Mouse (Mus musculus) midbrain, embryonic 16.5 days (tissue): ENCODE measurements at regions not wholly inside any gene's neighbourhood (a gene's known extent, or its start where the extent isn't known, plus 50 kb on each side); places are given as distances from the start of the nearest gene placed in this dataset.
A peak's percentile ranks its signal among the peaks of the same experiment; 100 is the strongest.

ENCODE experiments used
- ATAC-seq: fragments of 200-750 bp; cut with Nextera tagmentation; 2 replicates; pipeline ENCODE4 v1.8.0; 2017; ENCODE audit warnings: moderate TSS enrichment
- H3K27ac ChIP-seq: fragments of 300-500 bp; sonication (generic); 2 replicates; pipeline ENCODE4 v1.5.1; 2014; ENCODE audit warnings: mild to moderate bottlenecking, low read length, mixed read lengths
- H3K27me3 ChIP-seq: fragments of 300-500 bp; sonication (generic); 2 replicates; pipeline ENCODE4 v1.6.1; 2014; ENCODE audit warnings: low read depth, low read length, mixed read lengths; ENCODE audit not compliant: control insufficient read depth, insufficient read depth
- H3K36me3 ChIP-seq: fragments of 300-500 bp; sonication (generic); 2 replicates; pipeline ENCODE4 v1.6.1; 2014; ENCODE audit warnings: mild to moderate bottlenecking, low read length, moderate library complexity, mixed read lengths; ENCODE audit not compliant: control insufficient read depth, insufficient read depth
- H3K4me1 ChIP-seq: fragments of 300-500 bp; sonication (generic); 2 replicates; pipeline ENCODE4 v1.6.1; 2014; ENCODE audit warnings: mild to moderate bottlenecking, low read length, mixed read lengths; ENCODE audit not compliant: control insufficient read depth, insufficient read depth
- H3K4me2 ChIP-seq: fragments of 300-500 bp; sonication (generic); 2 replicates; pipeline ENCODE4 v1.6.1; 2014; ENCODE audit warnings: mild to moderate bottlenecking, low read length, mixed read lengths
- H3K4me3 ChIP-seq: fragments of 300-500 bp; sonication (generic); 2 replicates; pipeline ENCODE4 v1.5.1; 2014; ENCODE audit warnings: low read depth, mild to moderate bottlenecking, low read length, moderate library complexity, mixed read lengths
- H3K9ac ChIP-seq: fragments of 300-500 bp; sonication (generic); 2 replicates; pipeline ENCODE4 v1.6.1; 2014; ENCODE audit warnings: low read depth, low read length, mixed read lengths
- H3K9me3 ChIP-seq: fragments of 300-500 bp; sonication (generic); replicated peaks from 2 replicates; pipeline ENCODE4 v1.6.1; 2014; ENCODE audit warnings: mild to moderate bottlenecking, low read length, mixed read lengths; ENCODE audit not compliant: control insufficient read depth, poor library complexity, severe bottlenecking
- WGBS: fragments of 180-500 bp; shearing (Covaris S2); extraction: QIAGEN DNeasy Blood & Tissue Kit; methylation state at CpG from one replicate; pipeline ENCODE4 v1.1.7; 2014; 5-methylcytosine and 5-hydroxymethylcytosine counted together

DNA sequence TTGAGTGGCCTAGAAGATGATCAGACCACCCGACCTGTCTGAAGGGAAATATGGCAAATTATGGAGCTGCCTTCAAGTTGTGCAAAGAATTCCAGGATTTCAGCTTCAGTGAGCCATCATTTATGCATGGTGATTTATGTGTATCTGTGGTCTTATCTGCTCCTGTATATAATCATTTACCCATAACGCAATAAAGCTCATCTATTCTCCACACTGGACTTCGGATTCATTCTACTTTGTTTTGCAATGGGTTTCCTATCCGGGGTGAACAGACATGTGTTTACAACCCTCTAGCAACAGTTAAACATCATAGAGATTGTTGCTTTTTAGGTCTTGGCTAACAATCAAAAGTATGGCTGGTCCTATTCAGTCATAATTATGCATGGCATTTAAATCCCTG is 145.1 kb downstream of the Pcdh10 start:
- no peaks in the 10 kb centered on the region for H3K36me3 ChIP-seq
- no peak overlapping the region for H3K9ac ChIP-seq
- 84% methylated on average over 4 of the region's 4 CpGs for WGBS
- H3K4me3 ChIP-seq = no peak overlapping the region
- H3K27me3 ChIP-seq = no peaks in the 10 kb centered on the region
- no peaks in the 10 kb centered on the region for H3K4me1 ChIP-seq
- H3K27ac ChIP-seq = no peak overlapping the region
- no peak overlapping the region for H3K4me2 ChIP-seq
- no peak for ATAC-seq
- H3K9me3 ChIP-seq = no peaks in the 10 kb centered on the region

DNA sequence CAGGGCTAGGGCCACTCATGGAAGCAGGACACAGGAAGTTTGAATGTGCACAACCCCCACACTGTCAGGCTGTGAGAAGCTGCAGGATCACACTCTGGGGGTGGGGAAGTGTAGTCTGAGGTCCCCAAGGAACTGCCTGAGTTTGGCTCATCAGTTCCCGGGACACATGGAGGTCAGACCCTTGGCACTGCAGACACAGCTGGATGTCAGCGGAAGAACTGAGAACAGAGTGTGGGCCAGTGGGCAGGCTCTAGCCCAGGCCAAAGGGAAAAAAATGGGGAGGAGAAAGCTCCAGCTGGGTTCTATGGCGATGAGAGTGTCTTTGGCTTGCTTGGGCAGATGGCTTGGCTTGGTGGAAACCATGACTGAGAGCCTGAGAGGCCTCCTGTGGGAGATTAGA is 168.9 kb downstream of the Pcdh10 start:
- Histone ChIP-seq H3K4me3 (no peak overlapping the region), H3K27ac (no peak overlapping the region), H3K4me1 (no peaks in the 10 kb centered on the region), H3K9ac (no peak overlapping the region), H3K9me3 (no peaks in the 10 kb centered on the region), H3K27me3 (no peaks in the 10 kb centered on the region), H3K4me2 (no peak overlapping the region), H3K36me3 (no peaks in the 10 kb centered on the region)
- 87% methylated on average over 3 of the region's 3 CpGs for WGBS
- no peak for ATAC-seq

DNA sequence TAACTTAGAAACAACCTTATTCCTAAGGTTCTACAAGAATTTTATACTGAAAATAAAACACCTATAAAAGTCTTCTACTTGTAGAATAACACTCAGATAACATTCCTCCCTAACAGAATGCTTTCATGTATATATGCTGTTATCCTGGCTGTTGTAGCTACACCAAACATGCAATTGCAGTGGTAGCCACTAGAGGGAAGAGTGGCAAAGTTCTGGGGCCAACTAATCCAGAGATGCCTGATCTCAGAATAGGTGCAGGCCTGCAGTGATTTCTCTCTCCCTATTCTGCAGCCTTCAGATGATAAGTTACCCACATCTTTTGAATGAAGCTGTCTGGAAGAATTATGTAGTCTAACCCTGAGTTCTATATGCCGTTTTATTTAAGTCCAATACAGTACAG is 177.5 kb downstream of the Pcdh10 start:
- H3K9ac ChIP-seq = no peak overlapping the region
- H3K4me1 ChIP-seq = no peaks in the 10 kb centered on the region
- ATAC-seq = peak; percentile 71; the same call in 1 of the 2 replicates
- no peak overlapping the region for H3K27ac ChIP-seq
- WGBS = 32% methylated on average over 1 of the region's 1 CpGs
- H3K36me3 ChIP-seq = no peaks in the 10 kb centered on the region
- H3K4me2 ChIP-seq = no peak overlapping the region
- no peaks in the 10 kb centered on the region for H3K9me3 ChIP-seq
- H3K4me3 ChIP-seq = no peak overlapping the region
- H3K27me3 ChIP-seq = no peaks in the 10 kb centered on the region

DNA sequence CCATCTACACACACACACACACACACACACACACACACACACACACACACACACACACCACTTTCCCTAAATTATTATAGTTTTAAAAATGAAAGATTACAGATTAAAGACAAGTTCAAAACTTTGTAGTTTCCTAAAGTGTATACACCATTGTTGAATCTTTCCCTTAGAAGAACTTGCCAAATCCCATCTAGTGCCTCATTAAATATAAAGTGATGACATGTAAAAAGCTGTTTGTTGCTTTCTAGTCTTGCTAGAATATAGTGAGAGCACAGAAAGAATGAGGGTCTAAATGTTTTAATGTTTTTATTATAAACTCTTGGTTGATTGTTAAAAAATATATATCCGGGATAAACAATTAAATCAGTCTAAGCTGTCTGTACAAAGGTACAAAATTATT is 194.8 kb downstream of the Pcdh10 start:
- H3K36me3 ChIP-seq = no peaks in the 10 kb centered on the region
- 98% methylated on average over 1 of the region's 1 CpGs for WGBS
- H3K9ac ChIP-seq = no peak overlapping the region
- H3K27ac ChIP-seq = no peak overlapping the region
- H3K4me3 ChIP-seq = no peak overlapping the region
- H3K27me3 ChIP-seq = no peaks in the 10 kb centered on the region
- H3K4me2 ChIP-seq = no peak overlapping the region
- H3K9me3 ChIP-seq = no peaks in the 10 kb centered on the region
- no peaks in the 10 kb centered on the region for H3K4me1 ChIP-seq
- no peak for ATAC-seq

DNA sequence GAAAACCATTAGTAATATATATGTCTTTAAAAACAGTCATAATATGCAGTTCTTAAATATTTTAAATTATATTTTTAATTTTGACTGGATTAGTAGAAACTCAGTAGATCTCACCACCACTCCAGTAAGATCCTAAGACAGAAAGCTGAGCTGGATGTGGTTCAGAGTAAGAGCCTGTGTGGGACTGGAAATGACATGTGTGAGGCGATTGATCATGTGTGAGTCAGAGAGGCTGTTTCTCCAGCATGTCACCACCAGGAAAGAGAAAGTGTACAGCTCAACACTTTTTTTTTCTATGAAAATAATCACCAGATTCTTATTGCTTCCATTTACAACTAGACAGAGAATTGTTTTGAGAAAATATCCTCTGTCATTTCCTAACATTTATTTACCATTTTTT is 198.8 kb downstream of the Pcdh10 start:
- H3K9ac ChIP-seq = no peak overlapping the region
- H3K36me3 ChIP-seq = no peaks in the 10 kb centered on the region
- no peak overlapping the region for H3K27ac ChIP-seq
- ATAC-seq = no peak
- no peaks in the 10 kb centered on the region for H3K9me3 ChIP-seq
- 91% methylated on average over 1 of the region's 1 CpGs for WGBS
- H3K4me3 ChIP-seq = no peak overlapping the region
- H3K4me2 ChIP-seq = no peak overlapping the region
- no peaks in the 10 kb centered on the region for H3K27me3 ChIP-seq
- no peaks in the 10 kb centered on the region for H3K4me1 ChIP-seq

DNA sequence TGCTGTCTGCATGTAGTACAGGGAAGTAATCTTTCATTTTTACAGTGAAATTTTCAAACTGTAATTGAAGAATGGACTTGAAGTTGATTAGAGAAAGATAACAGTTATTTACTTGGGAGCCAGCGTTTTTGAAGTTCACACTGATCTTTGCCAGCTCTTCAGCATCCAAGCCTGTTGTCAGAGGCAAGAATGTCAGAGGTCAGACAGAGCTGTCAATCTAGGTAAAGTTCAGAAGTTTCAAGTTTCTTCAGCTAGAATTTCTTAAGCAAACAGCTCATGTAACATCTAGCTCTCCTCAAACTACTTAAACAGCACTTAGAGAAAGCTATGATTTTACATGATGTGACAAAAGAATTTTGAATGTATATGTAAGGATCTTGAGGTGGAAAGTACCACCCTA is 215.4 kb downstream of the Pcdh10 start:
- Histone ChIP-seq H3K9me3 (no peaks in the 10 kb centered on the region), H3K4me1 (no peaks in the 10 kb centered on the region), H3K4me3 (no peak overlapping the region), H3K9ac (no peak overlapping the region), H3K36me3 (no peaks in the 10 kb centered on the region), H3K4me2 (no peak overlapping the region), H3K27ac (no peak overlapping the region), H3K27me3 (no peaks in the 10 kb centered on the region)
- whole genome bisulfite sequencing = 67% methylated on average over 1 of the region's 1 CpGs
- no peak for ATAC-seq

DNA sequence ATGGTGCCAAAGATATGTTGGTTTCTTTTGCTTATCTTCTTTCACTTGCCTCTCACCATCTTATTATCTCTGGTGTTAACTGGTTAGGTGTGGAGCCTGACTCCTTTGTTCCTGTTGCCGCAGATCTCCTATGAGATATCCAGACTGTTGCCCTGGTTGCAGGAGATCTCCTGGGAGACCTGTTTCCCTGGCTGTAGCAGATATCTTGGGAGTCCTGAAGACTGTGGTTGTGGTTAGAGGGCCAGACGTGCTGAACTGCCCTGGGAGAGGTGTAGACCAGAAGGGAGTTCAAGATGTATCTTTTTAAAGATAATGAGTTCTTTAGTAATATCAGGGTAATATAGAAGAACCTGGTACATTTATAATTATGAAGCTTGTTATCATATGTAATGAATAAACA is 224.1 kb downstream of the Pcdh10 start:
- Histone ChIP-seq H3K27ac (no peak overlapping the region), H3K4me1 (no peaks in the 10 kb centered on the region), H3K36me3 (no peaks in the 10 kb centered on the region), H3K9ac (no peak overlapping the region), H3K9me3 (no peaks in the 10 kb centered on the region), H3K4me3 (no peak overlapping the region), H3K4me2 (no peak overlapping the region), H3K27me3 (no peaks in the 10 kb centered on the region)
- ATAC-seq = no peak
- WGBS = 78% methylated on average over 2 of the region's 2 CpGs

DNA sequence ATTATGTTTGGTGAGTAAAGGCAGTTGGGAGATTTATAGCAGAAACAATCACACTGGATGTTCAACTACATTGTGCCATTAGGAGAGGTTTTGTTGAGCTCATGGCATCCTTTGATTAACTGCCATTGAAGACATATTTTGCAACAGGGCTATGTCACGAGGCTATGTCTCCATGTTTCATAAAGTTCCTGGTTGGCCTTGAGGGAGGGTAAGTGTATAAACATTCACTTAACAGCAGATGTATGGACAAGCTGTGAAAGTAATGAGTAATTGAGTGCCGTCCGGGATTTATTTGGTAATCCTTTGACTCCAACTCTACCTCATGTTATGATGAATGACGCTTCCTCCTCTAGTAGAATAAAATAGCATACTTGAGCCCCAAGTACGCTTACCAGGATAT is 225.0 kb downstream of the Pcdh10 start:
- Histone ChIP-seq H3K36me3 (no peaks in the 10 kb centered on the region), H3K9ac (no peak overlapping the region), H3K27me3 (no peaks in the 10 kb centered on the region), H3K4me3 (no peak overlapping the region), H3K4me2 (no peak overlapping the region), H3K9me3 (no peaks in the 10 kb centered on the region), H3K27ac (no peak overlapping the region), H3K4me1 (no peaks in the 10 kb centered on the region)
- 81% methylated on average over 5 of the region's 5 CpGs for WGBS
- ATAC-seq = no peak

DNA sequence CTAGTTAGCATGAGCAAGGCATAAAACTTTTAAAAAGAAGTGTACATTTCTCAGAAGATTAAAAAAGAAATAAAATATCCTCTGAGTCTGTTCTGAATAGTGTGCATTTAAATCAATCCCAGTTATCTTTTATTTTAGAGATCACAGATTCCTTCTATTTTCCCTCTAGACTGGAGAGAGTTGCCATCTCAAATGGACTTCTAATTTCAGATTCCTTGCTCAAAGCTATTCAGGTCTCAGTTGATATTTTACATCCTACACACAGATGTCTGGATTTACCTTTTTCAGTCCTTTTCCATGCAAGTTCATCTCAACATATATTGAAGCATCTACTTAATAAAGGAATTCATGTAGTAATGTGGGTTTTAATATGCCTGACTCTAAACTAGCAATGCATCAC is 242.5 kb downstream of the Pcdh10 start:
- ATAC-seq = no peak
- no peak overlapping the region for H3K4me3 ChIP-seq
- no peaks in the 10 kb centered on the region for H3K9me3 ChIP-seq
- no peak overlapping the region for H3K4me2 ChIP-seq
- no peak overlapping the region for H3K27ac ChIP-seq
- H3K9ac ChIP-seq = no peak overlapping the region
- no peaks in the 10 kb centered on the region for H3K27me3 ChIP-seq
- H3K4me1 ChIP-seq = no peaks in the 10 kb centered on the region
- H3K36me3 ChIP-seq = no peaks in the 10 kb centered on the region

DNA sequence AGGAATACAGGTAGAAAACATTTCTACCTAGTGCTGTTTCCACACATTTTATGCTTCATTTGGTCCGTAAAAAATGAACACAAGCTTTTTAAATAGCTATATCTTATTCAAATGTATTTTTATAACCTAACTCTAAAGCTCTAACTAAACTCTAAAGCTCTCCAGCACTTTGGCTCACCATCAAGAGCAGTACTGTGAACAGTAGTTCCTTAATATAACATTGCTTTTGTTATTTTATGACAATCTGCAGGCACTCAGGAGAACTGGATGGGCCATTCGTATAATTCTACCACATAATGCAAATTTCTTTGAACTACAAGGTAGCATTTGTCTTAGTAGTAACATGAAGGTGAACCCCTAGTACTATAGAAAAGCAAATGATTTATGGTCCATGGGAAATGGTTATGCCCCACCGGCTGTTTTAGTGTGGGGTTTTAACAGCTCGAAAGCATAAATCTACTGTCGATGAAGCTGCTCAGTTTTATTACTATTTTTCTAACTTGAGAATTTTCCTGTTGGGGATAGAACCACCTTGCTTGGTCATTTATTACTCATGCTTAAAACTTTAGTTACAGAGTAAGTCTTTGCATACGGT is 267.8 kb downstream of the Pcdh10 start:
- no peak for ATAC-seq
- WGBS = 95% methylated on average over 6 of the region's 6 CpGs
- H3K4me2 ChIP-seq = no peak overlapping the region

More for the DNA sequence above, 267.8 kb downstream of the Pcdh10 start:
- H3K4me3 ChIP-seq = no peak overlapping the region
- H3K27ac ChIP-seq = no peak overlapping the region
- H3K27me3 ChIP-seq = no peaks in the 10 kb centered on the region
- no peaks in the 10 kb centered on the region for H3K4me1 ChIP-seq
- no peaks in the 10 kb centered on the region for H3K36me3 ChIP-seq
- H3K9me3 ChIP-seq = no peaks in the 10 kb centered on the region
- no peak overlapping the region for H3K9ac ChIP-seq
